1 mouse cellular context compared by ENCODE assay signal in genomic region chr8:128672950-128673349, GRCm38 (mm10).
TF ChIP-seq lines count a peak whose summit lies in the region.

No protein-coding gene starts in this region.

TF ChIP-seq in CH12.LX, 34 proteins besides CTCF, POLR2A, EP300 and RAD21 (continued from another document):
- TF ChIP-seq USF2 (conservative IDR thresholded peaks at IDR 0.05; ENCODE audit: low read depth, low read length) (no peak), BHLHE40 (IDR thresholded peaks at IDR 0.05; ENCODE audit: low read depth, low read length) (peak; percentile 60), JUN (IDR thresholded peaks at IDR 0.05; ENCODE audit: insufficient read depth, low read depth, low read length) (no peak), NRF1 (IDR thresholded peaks at IDR 0.05; ENCODE audit: low read depth, low read length) (no peak), ELF1 (IDR thresholded peaks at IDR 0.05; ENCODE audit: low read depth, low read length) (no peak), ZC3H11A (IDR thresholded peaks at IDR 0.05; ENCODE audit: low read depth, low read length) (no peak), MAFK (IDR thresholded peaks at IDR 0.05; ENCODE audit: insufficient replicate concordance, low read length) (no peak), ZKSCAN1 (IDR thresholded peaks at IDR 0.05; ENCODE audit: borderline replicate concordance, low read depth, low read length) (no peak), JUND (conservative IDR thresholded peaks at IDR 0.05; ENCODE audit: low read depth, low read length) (no peak), HCFC1 (IDR thresholded peaks at IDR 0.05; ENCODE audit: low read depth, low read length) (no peak)
